Mouse (Mus musculus) hindbrain, embryonic 15.5 days (tissue): Measurements from ENCODE around the gene Nup107. TPM values are rescaled to one million over a fixed set of nuclear protein-coding genes. Genes with fewer than 3 reads are reported as not detected.
A peak's percentile ranks its signal among the peaks of the same experiment; 100 is the strongest.

ENCODE experiments used
- ATAC-seq: fragments of 200-750 bp; cut with Nextera tagmentation; 2 replicates; pipeline ENCODE4 v1.8.0; 2017; ENCODE audit warnings: low read depth, moderate number of reproducible peaks, moderate TSS enrichment; ENCODE audit not compliant: low FRiP score
- H3K27ac ChIP-seq: fragments of 300-500 bp; sonication (generic); replicated peaks from 2 replicates; pipeline ENCODE4 v1.5.1; 2015; ENCODE audit warnings: mild to moderate bottlenecking, inconsistent platforms
- H3K27me3 ChIP-seq: fragments of 300-500 bp; sonication (generic); 2 replicates; pipeline ENCODE4 v1.6.1; 2015; ENCODE audit warnings: control low read depth, inconsistent platforms
- H3K36me3 ChIP-seq: fragments of 300-500 bp; sonication (generic); 2 replicates; pipeline ENCODE4 v1.6.1; 2015; ENCODE audit warnings: control low read depth, inconsistent platforms
- H3K4me1 ChIP-seq: fragments of 300-500 bp; sonication (generic); replicated peaks from 2 replicates; pipeline ENCODE4 v1.6.1; 2015; ENCODE audit warnings: control low read depth, inconsistent platforms
- H3K4me2 ChIP-seq: fragments of 300-500 bp; sonication (generic); 2 replicates; pipeline ENCODE4 v1.6.1; 2015; ENCODE audit warnings: moderate library complexity, mild to moderate bottlenecking, inconsistent platforms
- H3K4me3 ChIP-seq: fragments of 300-500 bp; sonication (generic); 2 replicates; pipeline ENCODE4 v1.5.1; 2015; ENCODE audit warnings: mild to moderate bottlenecking, inconsistent platforms
- H3K9ac ChIP-seq: fragments of 300-500 bp; sonication (generic); 2 replicates; pipeline ENCODE4 v1.6.1; 2015; ENCODE audit warnings: inconsistent platforms
- H3K9me3 ChIP-seq: fragments of 300-500 bp; sonication (generic); 2 replicates; pipeline ENCODE4 v1.6.1; 2016; ENCODE audit warnings: control low read depth, inconsistent platforms
- WGBS: fragments of 180-500 bp; shearing (Covaris S2); methylation state at CpG from one replicate; pipeline ENCODE4 v1.1.7; 2015; 5-methylcytosine and 5-hydroxymethylcytosine counted together
- polyA plus RNA-seq: library from polyadenylated mRNA; unstranded; fragments of >200 nt; fragmentation: Nextera tagmentation; extraction: Ambion mirVana; gene quantifications from 2 replicates; pipeline ENCODE4 v1.2.1, GENCODE M21; 2015

Gene Nup107
- polyA plus RNA-seq = 31.4 and 33.4 TPM in 2 replicates

GRCm38 (mm10) chr10:117792141-117793091 lies at the start of gene Nup107:
Nup107 (minus strand) TSS chr10:117792705.
- Histone ChIP-seq H3K9me3 (no peaks in the 10 kb centered on the region), H3K9ac (peak within 1 kb of the TSS; percentile 60), H3K4me3 (peak within 1 kb of the TSS; percentile 94), H3K27ac (peak within 1 kb of the TSS; percentile 69), H3K4me2 (peak within 1 kb of the TSS; percentile 88), H3K4me1 (peaks cover 20% of the 10 kb centered on the region), H3K27me3 (no peaks in the 10 kb centered on the region), H3K36me3 (peaks cover 6% of the 10 kb centered on the region; the same call in 1 of the 2 replicates)
- under 1% methylated on average over 74 of the region's 75 CpGs for WGBS
- ATAC-seq = peak; percentile 98

GRCm38 (mm10) chr10:117841765-117842164 lies 49.3 kb upstream of the Nup107 start:
- H3K9me3 ChIP-seq = no peaks in the 10 kb centered on the region
- no peaks in the 10 kb centered on the region for H3K27me3 ChIP-seq
- no peak overlapping the region for H3K9ac ChIP-seq
- 95% methylated on average over 1 of the region's 1 CpGs for WGBS
- no peaks in the 10 kb centered on the region for H3K36me3 ChIP-seq
- ATAC-seq = no peak
- H3K4me2 ChIP-seq = no peak overlapping the region
- no peak overlapping the region for H3K4me3 ChIP-seq
- peaks cover 24% of the 10 kb centered on the region for H3K4me1 ChIP-seq
- H3K27ac ChIP-seq = no peak overlapping the region

- no peak overlapping the region for H3K27ac ChIP-seq
- H3K9me3 ChIP-seq = no peaks in the 10 kb centered on the region
- H3K27me3 ChIP-seq = no peaks in the 10 kb centered on the region
- ATAC-seq = no peak
- H3K36me3 ChIP-seq = no peaks in the 10 kb centered on the region
- H3K4me3 ChIP-seq = no peak overlapping the region
- H3K9ac ChIP-seq = no peak overlapping the region
- no peak overlapping the region for H3K4me2 ChIP-seq
- WGBS = 88% methylated on average over 5 of the region's 5 CpGs
- peaks cover 22% of the 10 kb centered on the region for H3K4me1 ChIP-seq
Observed at GRCm38 (mm10) chr10:117840431-117840995, 48.0 kb upstream of the Nup107 start.

GRCm38 (mm10) chr10:117839737-117840136 lies 47.2 kb upstream of the Nup107 start:
- Histone ChIP-seq H3K27me3 (no peaks in the 10 kb centered on the region), H3K27ac (no peak overlapping the region), H3K9me3 (no peaks in the 10 kb centered on the region), H3K4me3 (no peak overlapping the region), H3K36me3 (no peaks in the 10 kb centered on the region), H3K9ac (no peak overlapping the region), H3K4me2 (no peak overlapping the region), H3K4me1 (peaks cover 21% of the 10 kb centered on the region)
- no peak for ATAC-seq
- WGBS = 92% methylated on average over 3 of the region's 3 CpGs

GRCm38 (mm10) chr10:117838924-117839323 lies 46.4 kb upstream of the Nup107 start:
- Histone ChIP-seq H3K36me3 (no peaks in the 10 kb centered on the region), H3K27ac (no peak overlapping the region), H3K27me3 (no peaks in the 10 kb centered on the region), H3K4me3 (no peak overlapping the region), H3K4me1 (peaks cover 12% of the 10 kb centered on the region), H3K4me2 (no peak overlapping the region), H3K9me3 (no peaks in the 10 kb centered on the region), H3K9ac (no peak overlapping the region)
- ATAC-seq = no peak
- 90% methylated on average over 3 of the region's 3 CpGs for WGBS

GRCm38 (mm10) chr10:117836354-117836753 lies 43.8 kb upstream of the Nup107 start:
- Histone ChIP-seq H3K4me2 (no peak overlapping the region), H3K27ac (no peak overlapping the region), H3K9ac (no peak overlapping the region), H3K4me1 (no peaks in the 10 kb centered on the region), H3K9me3 (no peaks in the 10 kb centered on the region), H3K27me3 (no peaks in the 10 kb centered on the region), H3K4me3 (no peak overlapping the region), H3K36me3 (no peaks in the 10 kb centered on the region)
- ATAC-seq = no peak
- WGBS = 85% methylated on average over 2 of the region's 2 CpGs

- Histone ChIP-seq H3K9ac (no peak overlapping the region), H3K4me1 (no peaks in the 10 kb centered on the region), H3K4me2 (no peak overlapping the region), H3K27ac (no peak overlapping the region), H3K27me3 (no peaks in the 10 kb centered on the region), H3K9me3 (no peaks in the 10 kb centered on the region), H3K4me3 (no peak overlapping the region), H3K36me3 (no peaks in the 10 kb centered on the region)
- ATAC-seq = no peak
- 71% methylated on average over 5 of the region's 5 CpGs for WGBS
Observed at GRCm38 (mm10) chr10:117835453-117835852, 42.9 kb upstream of the Nup107 start.

- WGBS = 92% methylated on average over 3 of the region's 3 CpGs
- H3K4me3 ChIP-seq = no peak overlapping the region
Observed at GRCm38 (mm10) chr10:117830797-117831196, 38.3 kb upstream of the Nup107 start.

GRCm38 (mm10) chr10:117829472-117830155 lies 37.1 kb upstream of the Nup107 start:
- no peaks in the 10 kb centered on the region for H3K27me3 ChIP-seq
- H3K9ac ChIP-seq = no peak overlapping the region
- WGBS = 97% methylated on average over 7 of the region's 7 CpGs
- H3K4me1 ChIP-seq = peaks cover 6% of the 10 kb centered on the region; the same call in 1 of the 2 replicates
- no peak overlapping the region for H3K27ac ChIP-seq
- no peak for ATAC-seq
- no peak overlapping the region for H3K4me3 ChIP-seq
- H3K4me2 ChIP-seq = no peak overlapping the region
- no peaks in the 10 kb centered on the region for H3K36me3 ChIP-seq
- no peaks in the 10 kb centered on the region for H3K9me3 ChIP-seq

More at GRCm38 (mm10) chr10:117830797-117831196, 38.3 kb upstream of the Nup107 start:
- no peak overlapping the region for H3K9ac ChIP-seq
- no peaks in the 10 kb centered on the region for H3K36me3 ChIP-seq
- ATAC-seq = no peak
- no peak overlapping the region for H3K4me2 ChIP-seq
- H3K27me3 ChIP-seq = no peaks in the 10 kb centered on the region
- no peaks in the 10 kb centered on the region for H3K9me3 ChIP-seq
- 0 out of 2 replicates have a peak, but pooled peaks cover 2% of the 10 kb centered on the region for H3K4me1 ChIP-seq
- H3K27ac ChIP-seq = no peak overlapping the region

- H3K36me3 ChIP-seq = peaks cover 4% of the 10 kb centered on the region; the same call in 1 of the 2 replicates
- no peaks in the 10 kb centered on the region for H3K9me3 ChIP-seq
- no peak for ATAC-seq
- H3K27ac ChIP-seq = no peak overlapping the region
- 89% methylated on average over 4 of the region's 4 CpGs for WGBS
- peaks cover 10% of the 10 kb centered on the region for H3K4me1 ChIP-seq
- H3K9ac ChIP-seq = no peak overlapping the region
- H3K27me3 ChIP-seq = no peaks in the 10 kb centered on the region
- no peak overlapping the region for H3K4me2 ChIP-seq
- H3K4me3 ChIP-seq = no peak overlapping the region
Observed at GRCm38 (mm10) chr10:117829022-117829421, 36.5 kb upstream of the Nup107 start.

- no peak overlapping the region for H3K27ac ChIP-seq
- WGBS = 72% methylated on average over 4 of the region's 4 CpGs
- peaks cover 6% of the 10 kb centered on the region for H3K36me3 ChIP-seq
- H3K4me1 ChIP-seq = peaks cover 10% of the 10 kb centered on the region
- no peak overlapping the region for H3K9ac ChIP-seq
- no peaks in the 10 kb centered on the region for H3K9me3 ChIP-seq
- no peak for ATAC-seq
- H3K27me3 ChIP-seq = no peaks in the 10 kb centered on the region
- no peak overlapping the region for H3K4me2 ChIP-seq
- H3K4me3 ChIP-seq = no peak overlapping the region
Observed at GRCm38 (mm10) chr10:117828536-117828935, 36.0 kb upstream of the Nup107 start.

GRCm38 (mm10) chr10:117824647-117825046 lies 32.1 kb upstream of the Nup107 start:
- 0 out of 2 replicates have a peak, but pooled peaks have one; percentile 23 for ATAC-seq
- Histone ChIP-seq H3K9ac (no peak overlapping the region), H3K4me2 (no peak overlapping the region), H3K27me3 (no peaks in the 10 kb centered on the region), H3K36me3 (peaks cover 37% of the 10 kb centered on the region), H3K9me3 (no peaks in the 10 kb centered on the region), H3K4me3 (no peak overlapping the region), H3K27ac (no peak overlapping the region), H3K4me1 (peaks cover 10% of the 10 kb centered on the region)
- 73% methylated on average over 4 of the region's 4 CpGs for WGBS
